ENCODE assay signal across 9 mouse cellular contexts in genomic region chr11:26962928-26963667, GRCm38 (mm10).
A peak's percentile ranks its signal among the peaks of the same experiment; 100 is the strongest.
DNase-seq lines count a peak whose midpoint lies in the region; ATAC-seq and TF ChIP-seq lines count a peak whose summit lies in the region.
"Had no signal": no experiment of that assay in that cellular context is flagged by ENCODE, and none has a peak within 500 bp of the region (broad histone marks: within the 10 kb centered on the region; RNA-seq: fewer than 3 reads in every experiment).

No protein-coding gene starts in this region.

- DNase-seq in kidney, postnatal 0 days (ENCODE audit: low spot score), result peak; percentile 7
- DNase-seq in kidney, adult 8-10 months, result no peak
- DNase-seq in 416B (ENCODE audit: low read depth) (peak; percentile 15), adipocyte (ENCODE audit: low spot score) (no peak)
- peak; percentile 2 for DNase-seq in adrenal gland, postnatal 25 days
- no peak for DNase-seq in heart, postnatal 0 days (ENCODE audit: low spot score)
- DNase-seq in frontal cortex, postnatal 25 days (ENCODE audit: low spot score in 2 of 2), result no peak

- no peak overlapping the region for H3K9ac ChIP-seq in kidney, postnatal 0 days (ENCODE audit: low read depth, low read length)
- no peak overlapping the region for H3K9ac ChIP-seq in heart, postnatal 0 days (replicated peaks; ENCODE audit: low read depth, low read length)

- WGBS in kidney, postnatal 0 days, result 47% methylated on average over 8 of the region's 8 CpGs
- 24% methylated on average over 8 of the region's 8 CpGs for WGBS in heart, postnatal 0 days

- no peak overlapping the region for H3K4me2 ChIP-seq in kidney, postnatal 0 days (ENCODE audit: low read length)
- peak overlapping the region; percentile 4; the same call in 1 of the 2 replicates for H3K4me2 ChIP-seq in heart, postnatal 0 days (ENCODE audit: low read depth, low read length)

- no peaks in the 10 kb centered on the region for H3K27me3 ChIP-seq in kidney, postnatal 0 days (ENCODE audit: insufficient read depth, low read length)
- no peaks in the 10 kb centered on the region for H3K27me3 ChIP-seq in heart, postnatal 0 days (ENCODE audit: control insufficient read depth, insufficient read depth, low read length)

- H3K36me3 ChIP-seq in kidney, postnatal 0 days (ENCODE audit: insufficient read depth, low read length), result no peaks in the 10 kb centered on the region
- H3K36me3 ChIP-seq in heart, postnatal 0 days (replicated peaks; ENCODE audit: control insufficient read depth, insufficient read depth, low read length), result no peaks in the 10 kb centered on the region

- no peak for ATAC-seq in kidney, postnatal 0 days (replicated peaks; ENCODE audit: low FRiP score, low read depth)
- ATAC-seq in heart, postnatal 0 days (ENCODE audit: insufficient read depth, low read depth), result no peak; the same call in 1 of the 2 replicates
- ATAC-seq in activated CD4-positive, CD25-positive, alpha-beta regulatory T cell, adult 4 months, result no peak

- TF ChIP-seq CTCF in kidney, postnatal 0 days (IDR thresholded peaks at IDR 0.05; ENCODE audit: low read depth), result no peak
- TF ChIP-seq CTCF in heart, postnatal 0 days (IDR thresholded peaks at IDR 0.05; ENCODE audit: low read depth), result no peak

- H3K9me3 ChIP-seq in kidney, postnatal 0 days (replicated peaks; ENCODE audit: low read length), result no peaks in the 10 kb centered on the region
- H3K9me3 ChIP-seq in heart, postnatal 0 days (replicated peaks; ENCODE audit: control insufficient read depth, low read length), result no peaks in the 10 kb centered on the region

- no peaks in the 10 kb centered on the region for H3K4me1 ChIP-seq in kidney, postnatal 0 days (replicated peaks; ENCODE audit: insufficient read depth, low read length)
- H3K4me1 ChIP-seq in heart, postnatal 0 days (ENCODE audit: control insufficient read depth, insufficient read depth), result peaks cover 13% of the 10 kb centered on the region; the same call in 1 of the 2 replicates

- no peak overlapping the region for H3K27ac ChIP-seq in kidney, postnatal 0 days
- H3K27ac ChIP-seq in heart, postnatal 0 days (ENCODE audit: low read depth), result 0 out of 2 replicates have a peak overlapping the region, but pooled peaks have one; percentile 20
- H3K27ac ChIP-seq: macrophage had no signal

- no peak for TF ChIP-seq EP300 in heart, postnatal 0 days (IDR thresholded peaks at IDR 0.05; ENCODE audit: low read depth)

- H3K4me3 ChIP-seq in kidney, postnatal 0 days (replicated peaks; ENCODE audit: low read depth, low read length), result no peak overlapping the region
- H3K4me3 ChIP-seq in heart, postnatal 0 days (ENCODE audit: low read depth, low read length), result no peak overlapping the region

Comparison
In these comparisons a context has a peak if more than half of its experiments do, and no peak if none do; other contexts are left out.
1. DNase-seq: peak in kidney, postnatal 0 days (single experiment), 416B (single experiment) and adrenal gland, postnatal 25 days (single experiment); none in kidney, adult 8-10 months (0 of 2), heart, postnatal 0 days (single experiment), adipocyte (single experiment) and frontal cortex, postnatal 25 days (0 of 2).